Mouse (Mus musculus): ENCODE data around the gene Cpt1c. TPM values are rescaled to one million over a fixed set of nuclear protein-coding genes. Genes with fewer than 3 reads are reported as not detected.

The Cpt1c gene
- polyA plus RNA-seq, 1 experiment from 2014 or later: 58.1 TPM

GRCm38 (mm10) chr7:44978300-44978699 is 3.6 kb upstream of the Cpt1c start:
- Histone ChIP-seq H3K4me3 (no peak overlapping the region), H3K4me1 (replicated peaks) (peaks cover 17% of the 10 kb centered on the region), H3K27me3 (no peaks in the 10 kb centered on the region), H3K9ac (no peak overlapping the region), H3K9me3 (no peaks in the 10 kb centered on the region), H3K4me2 (no peak overlapping the region), H3K27ac (replicated peaks) (no peak overlapping the region), H3K36me3 (peaks cover 63% of the 10 kb centered on the region)
- 94% methylated on average over 3 of the region's 3 CpGs for WGBS
- ATAC-seq (ENCODE audit: low FRiP score, low read depth): no peak

GRCm38 (mm10) chr7:44975117-44975419 is 417 bp upstream of the Cpt1c start:
- H3K9me3 ChIP-seq: no peaks in the 10 kb centered on the region
- no peaks in the 10 kb centered on the region for H3K27me3 ChIP-seq
- 18% methylated on average over 6 of the region's 6 CpGs for WGBS
- peak overlapping the region; percentile 98 for H3K4me2 ChIP-seq
- peak overlapping the region; percentile 51 for H3K4me3 ChIP-seq
- peaks cover 41% of the 10 kb centered on the region for H3K36me3 ChIP-seq
- H3K27ac ChIP-seq (replicated peaks): peak overlapping the region; percentile 91
- no peak for ATAC-seq (ENCODE audit: low FRiP score, low read depth)
- peaks cover 41% of the 10 kb centered on the region for H3K4me1 ChIP-seq (replicated peaks)
- peak overlapping the region; percentile 66; the same call in 1 of the 2 replicates for H3K9ac ChIP-seq

- peak overlapping the region; percentile 66 for H3K9ac ChIP-seq
- H3K27me3 ChIP-seq: no peaks in the 10 kb centered on the region
- WGBS: 24% methylated on average over 14 of the region's 14 CpGs
- H3K36me3 ChIP-seq: peaks cover 26% of the 10 kb centered on the region
- peak overlapping the region; percentile 91 for H3K27ac ChIP-seq (replicated peaks)
- H3K4me1 ChIP-seq (replicated peaks): peaks cover 44% of the 10 kb centered on the region
- H3K4me2 ChIP-seq: peak overlapping the region; percentile 98
- peak overlapping the region; percentile 51 for H3K4me3 ChIP-seq
- no peak for ATAC-seq (ENCODE audit: low FRiP score, low read depth)
- H3K9me3 ChIP-seq: no peaks in the 10 kb centered on the region
These were observed 1.1 kb downstream of the Cpt1c start for GRCm38 (mm10) chr7:44973415-44974130.

- Histone ChIP-seq H3K27ac (replicated peaks) (peak overlapping the region; percentile 79), H3K36me3 (peaks cover 17% of the 10 kb centered on the region), H3K9ac (peak overlapping the region; percentile 66), H3K4me3 (peak overlapping the region; percentile 46), H3K27me3 (no peaks in the 10 kb centered on the region), H3K4me1 (replicated peaks) (peaks cover 44% of the 10 kb centered on the region), H3K9me3 (no peaks in the 10 kb centered on the region), H3K4me2 (peak overlapping the region; percentile 82)
- no peak for ATAC-seq (ENCODE audit: low FRiP score, low read depth)
- 70% methylated on average over 7 of the region's 7 CpGs for WGBS
These were observed 3.5 kb downstream of the Cpt1c start for GRCm38 (mm10) chr7:44971142-44971541.

DNA sequence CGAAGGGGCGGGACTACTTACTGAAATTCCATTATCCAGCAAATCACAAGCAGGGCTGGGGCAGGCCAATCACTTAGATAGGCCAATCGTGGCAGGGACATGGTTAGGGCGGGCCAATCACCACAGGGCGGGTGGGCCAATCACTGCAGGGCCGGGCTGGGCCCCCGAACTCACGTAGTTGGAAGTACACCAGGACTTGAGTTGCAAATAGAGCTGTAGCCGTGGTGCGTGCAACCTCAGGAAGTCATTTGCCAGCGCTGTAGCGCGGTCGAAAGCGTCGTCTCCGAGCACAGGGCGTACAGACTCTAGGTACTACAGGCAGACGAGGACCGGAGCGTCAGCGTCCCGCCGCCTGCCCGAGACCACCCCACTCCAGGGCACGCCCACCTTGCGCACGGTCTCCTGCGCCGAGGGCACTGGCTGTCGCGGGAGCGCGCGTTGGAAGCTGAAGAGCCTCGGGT is 4.4 kb downstream of the Cpt1c start:
- H3K4me3 ChIP-seq: peak overlapping the region; percentile 46
- no peaks in the 10 kb centered on the region for H3K9me3 ChIP-seq
- H3K4me1 ChIP-seq (replicated peaks): peaks cover 42% of the 10 kb centered on the region
- peaks cover 24% of the 10 kb centered on the region for H3K36me3 ChIP-seq
- H3K4me2 ChIP-seq: peak overlapping the region; percentile 82
- H3K9ac ChIP-seq: peak overlapping the region; percentile 66
- peak overlapping the region; percentile 79 for H3K27ac ChIP-seq (replicated peaks)
- WGBS: 0% methylated on average over 36 of the region's 36 CpGs
- no peaks in the 10 kb centered on the region for H3K27me3 ChIP-seq
- ATAC-seq (ENCODE audit: low FRiP score, low read depth): peak; percentile 96

DNA sequence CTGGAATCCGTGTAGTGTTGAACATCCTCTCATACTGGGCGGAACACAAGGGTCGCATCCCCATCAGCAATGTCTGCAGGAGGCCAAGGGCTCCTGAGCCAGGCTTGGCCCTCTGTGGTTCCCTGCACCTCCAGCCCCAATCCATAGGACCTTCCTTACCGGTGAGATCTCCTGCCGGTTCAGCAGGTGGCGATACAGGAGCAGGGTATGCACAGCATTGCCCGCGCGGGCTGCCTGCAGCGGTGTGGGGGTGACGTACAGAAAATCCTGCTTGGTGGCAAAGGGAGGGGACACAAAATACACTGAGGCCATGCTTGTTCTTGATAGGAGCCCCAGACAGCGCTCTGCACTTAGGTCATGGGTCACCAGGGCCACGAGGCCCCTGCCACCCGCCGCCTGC is 8.0 kb downstream of the Cpt1c start:
- Histone ChIP-seq H3K27me3 (no peaks in the 10 kb centered on the region), H3K4me2 (no peak overlapping the region), H3K27ac (replicated peaks) (no peak overlapping the region), H3K4me1 (replicated peaks) (peaks cover 13% of the 10 kb centered on the region), H3K9me3 (no peaks in the 10 kb centered on the region), H3K9ac (no peak overlapping the region), H3K4me3 (no peak overlapping the region), H3K36me3 (peaks cover 49% of the 10 kb centered on the region)
- ATAC-seq (ENCODE audit: low FRiP score, low read depth): no peak
- WGBS: 77% methylated on average over 15 of the region's 15 CpGs

- Histone ChIP-seq H3K27ac (replicated peaks) (no peak overlapping the region), H3K4me2 (no peak overlapping the region), H3K4me1 (replicated peaks) (peaks cover 6% of the 10 kb centered on the region), H3K4me3 (no peak overlapping the region), H3K27me3 (no peaks in the 10 kb centered on the region), H3K9me3 (no peaks in the 10 kb centered on the region), H3K36me3 (peaks cover 55% of the 10 kb centered on the region), H3K9ac (no peak overlapping the region)
- WGBS: 87% methylated on average over 7 of the region's 7 CpGs
- no peak for ATAC-seq (ENCODE audit: low FRiP score, low read depth)
These were observed 8.7 kb downstream of the Cpt1c start for GRCm38 (mm10) chr7:44965975-44966374.

- Histone ChIP-seq H3K4me3 (no peak overlapping the region), H3K4me1 (replicated peaks) (peaks cover 3% of the 10 kb centered on the region; the same call in 1 of the 2 replicates), H3K9me3 (no peaks in the 10 kb centered on the region), H3K27me3 (no peaks in the 10 kb centered on the region), H3K4me2 (no peak overlapping the region), H3K36me3 (peaks cover 60% of the 10 kb centered on the region), H3K9ac (no peak overlapping the region), H3K27ac (replicated peaks) (no peak overlapping the region)
- no peak for ATAC-seq (ENCODE audit: low FRiP score, low read depth)
- WGBS: 96% methylated on average over 13 of the region's 13 CpGs
These were observed 9.7 kb downstream of the Cpt1c start for GRCm38 (mm10) chr7:44964990-44965389.

DNA sequence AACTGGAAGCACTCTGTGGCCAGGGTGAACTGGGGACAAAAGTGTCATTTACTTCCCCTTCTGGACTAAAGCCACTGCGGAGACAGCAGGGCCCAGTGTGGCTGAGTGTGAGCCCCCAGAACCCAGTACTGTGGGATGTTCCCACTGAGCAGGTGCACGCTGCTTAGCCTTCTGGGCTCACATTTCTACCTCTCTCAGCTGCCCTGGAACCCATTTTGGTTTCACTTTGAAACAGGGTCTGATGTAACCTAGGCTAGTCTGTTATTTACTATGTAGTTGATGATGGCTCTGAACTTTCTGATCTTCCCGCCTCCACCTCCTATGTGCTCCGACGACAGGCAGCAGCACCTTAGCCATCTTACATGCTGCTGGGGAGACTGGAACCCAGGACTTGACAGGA is 11.8 kb downstream of the Cpt1c start:
- WGBS: 92% methylated on average over 5 of the region's 5 CpGs
- H3K36me3 ChIP-seq: peaks cover 65% of the 10 kb centered on the region
- no peak for ATAC-seq (ENCODE audit: low FRiP score, low read depth)

GRCm38 (mm10) chr7:44962337-44962736 is 12.3 kb downstream of the Cpt1c start:
- Histone ChIP-seq H3K9me3 (no peaks in the 10 kb centered on the region), H3K27ac (replicated peaks) (no peak overlapping the region), H3K4me2 (no peak overlapping the region), H3K4me1 (replicated peaks) (0 out of 2 replicates have a peak, but pooled peaks cover 4% of the 10 kb centered on the region), H3K27me3 (no peaks in the 10 kb centered on the region), H3K36me3 (peaks cover 62% of the 10 kb centered on the region), H3K9ac (no peak overlapping the region), H3K4me3 (no peak overlapping the region)
- no peak for ATAC-seq (ENCODE audit: low FRiP score, low read depth)
- WGBS: 85% methylated on average over 8 of the region's 8 CpGs

More for the DNA sequence above, 11.8 kb downstream of the Cpt1c start:
- no peaks in the 10 kb centered on the region for H3K4me1 ChIP-seq (replicated peaks)
- H3K27ac ChIP-seq (replicated peaks): no peak overlapping the region
- H3K4me2 ChIP-seq: no peak overlapping the region
- no peaks in the 10 kb centered on the region for H3K9me3 ChIP-seq
- H3K4me3 ChIP-seq: no peak overlapping the region
- no peaks in the 10 kb centered on the region for H3K27me3 ChIP-seq
- no peak overlapping the region for H3K9ac ChIP-seq

- no peak for ATAC-seq (ENCODE audit: low FRiP score, low read depth)
- H3K27me3 ChIP-seq: no peaks in the 10 kb centered on the region
- H3K4me2 ChIP-seq: no peak overlapping the region
- H3K4me1 ChIP-seq (replicated peaks): 0 out of 2 replicates have a peak, but pooled peaks cover 5% of the 10 kb centered on the region
- peaks cover 49% of the 10 kb centered on the region for H3K36me3 ChIP-seq
- H3K9me3 ChIP-seq: no peaks in the 10 kb centered on the region
- H3K4me3 ChIP-seq: no peak overlapping the region
- H3K27ac ChIP-seq (replicated peaks): no peak overlapping the region
- no peak overlapping the region for H3K9ac ChIP-seq
- WGBS: 93% methylated on average over 13 of the region's 13 CpGs
These were observed 14.1 kb downstream of the Cpt1c start for GRCm38 (mm10) chr7:44960512-44960910.

- H3K27ac ChIP-seq (replicated peaks): no peak overlapping the region
- H3K36me3 ChIP-seq: peaks cover 44% of the 10 kb centered on the region
- H3K9me3 ChIP-seq: no peaks in the 10 kb centered on the region
- WGBS: 89% methylated on average over 10 of the region's 10 CpGs
- H3K4me1 ChIP-seq (replicated peaks): 0 out of 2 replicates have a peak, but pooled peaks cover 5% of the 10 kb centered on the region
- no peaks in the 10 kb centered on the region for H3K27me3 ChIP-seq
- no peak overlapping the region for H3K9ac ChIP-seq
- no peak overlapping the region for H3K4me2 ChIP-seq
- ATAC-seq (ENCODE audit: low FRiP score, low read depth): no peak
- H3K4me3 ChIP-seq: no peak overlapping the region
These were observed 14.7 kb downstream of the Cpt1c start for GRCm38 (mm10) chr7:44959874-44960511.

Data from hindbrain, embryonic 15.5 days (tissue).